Mouse (Mus musculus): Measurements from ENCODE around the gene Ttc17.

- TF ChIP-seq POLR2A (IDR thresholded peaks at IDR 0.05; ENCODE audit: extremely low read depth, insufficient read depth, low read length) (no peak), CTCF (IDR thresholded peaks at IDR 0.05; ENCODE audit: extremely low read depth, insufficient read depth, low read length) (no peak)
These were observed 30.5 kb upstream of the Ttc17 start for GRCm38 (mm10) chr2:94436952-94437351.
